Mouse (Mus musculus) lung, embryonic 14.5 days (tissue): ENCODE measurements at regions not wholly inside any gene's neighbourhood (a gene's known extent, or its start where the extent isn't known, plus 50 kb on each side); places are given as distances from the start of the nearest gene placed in this dataset.
A peak's percentile ranks its signal among the peaks of the same experiment; 100 is the strongest.
"Not testable (repeated sequence)": the region's sequence is repeated elsewhere in the genome, so short reads cannot be mapped to it uniquely, and the experiment has no call there.

ENCODE experiments used
- ATAC-seq: fragments of 200-750 bp; cut with Nextera tagmentation; 2 replicates; pipeline ENCODE4 v1.8.0; 2017; ENCODE audit warnings: mild to moderate bottlenecking, moderate TSS enrichment, moderate library complexity; ENCODE audit not compliant: insufficient read depth
- DNase-seq: peaks from one replicate; pipeline ENCODE4 v3.0.0-alpha.2; 2015
- H3K27ac ChIP-seq: fragments of 300-500 bp; sonication (generic); 2 replicates; pipeline ENCODE4 v1.5.1; 2014; ENCODE audit warnings: low read depth, mild to moderate bottlenecking, moderate library complexity
- H3K27me3 ChIP-seq: fragments of 300-500 bp; sonication (generic); 2 replicates; pipeline ENCODE4 v1.6.1; 2014; ENCODE audit warnings: low read length, control low read depth; ENCODE audit not compliant: insufficient read depth
- H3K36me3 ChIP-seq: fragments of 300-500 bp; sonication (generic); 2 replicates; pipeline ENCODE4 v1.6.1; 2014; ENCODE audit warnings: control low read depth; ENCODE audit not compliant: insufficient read depth
- H3K4me1 ChIP-seq: fragments of 300-500 bp; sonication (generic); 2 replicates; pipeline ENCODE4 v1.6.1; 2014; ENCODE audit warnings: antibody characterized with exemption, control low read depth; ENCODE audit not compliant: insufficient read depth
- H3K4me2 ChIP-seq: fragments of 300-500 bp; sonication (generic); 2 replicates; pipeline ENCODE4 v1.6.1; 2014; ENCODE audit warnings: mild to moderate bottlenecking
- H3K4me3 ChIP-seq: fragments of 300-500 bp; sonication (generic); 2 replicates; pipeline ENCODE4 v1.5.1; 2014; ENCODE audit warnings: low read depth, low read length
- H3K9ac ChIP-seq: fragments of 300-500 bp; sonication (generic); 2 replicates; pipeline ENCODE4 v1.6.1; 2014
- H3K9me3 ChIP-seq: fragments of 300-500 bp; sonication (generic); 2 replicates; pipeline ENCODE4 v1.6.1; 2016; ENCODE audit warnings: low read depth, low read length, control low read depth
- CTCF ChIP-seq: IDR thresholded peaks from 2 replicates; pipeline ENCODE4 v1.5.1; 2016; ENCODE audit warnings: antibody characterized with exemption, low read depth
- WGBS: fragments of 180-500 bp; shearing (Covaris S2); extraction: QIAGEN DNeasy Blood & Tissue Kit; methylation state at CpG from one replicate; pipeline ENCODE4 v1.1.7; 2014; 5-methylcytosine and 5-hydroxymethylcytosine counted together

DNA sequence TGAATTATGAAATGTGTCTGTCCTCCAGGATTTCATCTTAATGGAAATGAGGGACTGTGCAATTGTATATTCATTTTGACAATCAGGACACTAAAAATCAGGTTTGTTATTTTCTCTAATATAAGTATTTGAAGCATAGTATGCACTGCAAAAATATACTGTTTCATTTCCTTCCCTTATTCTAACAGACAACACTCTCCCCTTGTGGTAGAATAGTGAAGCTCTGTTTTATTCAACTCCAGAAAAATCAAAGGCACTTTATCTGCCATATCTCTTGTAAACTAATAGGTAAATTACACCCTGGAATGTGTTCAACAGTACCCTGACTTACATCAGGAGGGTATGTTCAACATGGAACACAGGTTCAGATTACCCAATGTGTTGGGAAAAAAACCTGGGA lies 137.7 kb upstream of the Zfp960 start:
- H3K27me3 ChIP-seq: no peaks in the 10 kb centered on the region
- no peak overlapping the region for H3K4me2 ChIP-seq
- no peak overlapping the region for H3K27ac ChIP-seq
- peak; percentile 14 for DNase-seq
- no peak overlapping the region for H3K4me3 ChIP-seq
- no peak for ATAC-seq
- no peaks in the 10 kb centered on the region for H3K4me1 ChIP-seq
- no peaks in the 10 kb centered on the region for H3K36me3 ChIP-seq
- TF ChIP-seq CTCF: peak; percentile 48
- no peak overlapping the region for H3K9ac ChIP-seq
- H3K9me3 ChIP-seq: no peaks in the 10 kb centered on the region

DNA sequence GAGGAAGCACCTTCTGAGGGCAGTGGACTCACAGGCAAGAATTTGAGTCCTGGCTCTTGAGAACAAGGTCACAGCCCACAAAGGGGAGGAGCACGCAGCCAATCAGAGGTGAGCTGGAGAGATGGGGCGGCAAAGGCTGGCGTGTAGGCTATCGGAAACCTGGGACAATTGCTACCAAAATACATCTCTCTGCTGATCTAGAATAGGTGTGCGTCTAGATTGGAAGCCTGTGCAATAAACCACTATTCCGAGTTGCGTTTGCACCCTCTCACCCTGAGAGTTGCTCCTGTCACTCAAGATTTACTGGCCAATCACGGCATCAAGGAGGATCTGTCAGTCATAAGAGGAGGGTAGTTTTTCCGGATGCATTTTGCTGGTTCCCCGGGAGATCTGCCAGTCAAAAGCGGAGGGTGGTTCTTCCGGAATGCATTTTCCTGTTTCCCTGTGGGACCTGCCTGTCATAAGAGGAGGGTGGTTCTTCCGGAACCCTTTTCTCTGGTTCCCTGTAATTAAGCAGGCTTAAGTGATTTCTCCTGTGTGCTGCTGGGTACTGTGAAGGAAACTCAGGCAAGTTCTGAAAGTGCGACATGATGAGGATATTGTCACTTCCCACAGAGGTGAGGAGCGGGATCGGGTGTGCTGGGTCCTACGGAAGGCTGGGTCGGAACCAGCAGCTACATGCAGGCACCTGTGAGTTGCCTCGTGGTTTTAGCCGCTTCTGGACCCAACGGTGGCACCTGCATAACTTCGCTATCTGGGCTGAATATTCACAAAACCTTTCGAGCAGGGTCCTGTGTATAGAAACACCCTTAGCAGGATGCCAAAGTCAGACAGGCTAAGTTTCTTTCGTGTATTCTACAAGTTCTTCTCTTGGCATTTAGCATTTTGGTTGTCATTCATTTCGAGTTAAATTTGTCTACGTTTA lies 112.6 kb upstream of the Zfp960 start:
- H3K9me3 ChIP-seq, H3K4me1 ChIP-seq, H3K27ac ChIP-seq, H3K27me3 ChIP-seq, H3K36me3 ChIP-seq: not testable (repeated sequence)
- Histone ChIP-seq H3K4me3 (peak overlapping the region; percentile 43), H3K4me2 (peak overlapping the region; percentile 52), H3K9ac (peak overlapping the region; percentile 38; the same call in 1 of the 2 replicates)
- peak; percentile 100 for ATAC-seq
- WGBS: 2% methylated on average over 22 of the region's 26 CpGs
- DNase-seq: peak; percentile 95

- ATAC-seq: not testable (repeated sequence)
- 25% methylated on average over 2 of the region's 2 CpGs for WGBS
- peak overlapping the region; percentile 52 for H3K4me2 ChIP-seq
Measured at GRCm38 (mm10) chr17:16952146-16952545, 111.8 kb upstream of the Zfp960 start.

DNA sequence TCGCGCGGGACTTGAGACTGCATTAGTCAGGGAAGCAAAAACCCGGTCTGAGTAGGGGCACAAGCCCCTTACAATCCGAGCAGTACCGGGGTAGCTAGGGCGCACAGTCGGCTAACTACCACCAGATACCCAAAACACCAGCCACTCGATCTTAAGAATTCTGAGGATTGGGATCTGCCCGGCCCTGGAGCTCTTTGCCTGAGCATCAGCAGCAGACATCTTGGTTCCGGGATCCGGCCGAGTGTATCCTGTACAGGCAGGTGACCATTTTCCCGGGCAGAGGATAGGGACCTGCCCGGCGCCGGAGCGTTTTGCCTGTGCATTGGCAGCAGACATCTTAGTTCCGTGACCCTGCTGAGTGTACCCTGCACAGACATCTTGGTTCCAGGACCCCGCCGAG lies 66.7 kb upstream of the Zfp960 start:
- 80% methylated on average over 21 of the region's 21 CpGs for whole genome bisulfite sequencing
- H3K4me1 ChIP-seq, H3K9ac ChIP-seq: not testable (repeated sequence)

More at GRCm38 (mm10) chr17:16952146-16952545, 111.8 kb upstream of the Zfp960 start:
- H3K4me1 ChIP-seq, H3K9ac ChIP-seq, H3K9me3 ChIP-seq, H3K27ac ChIP-seq, H3K27me3 ChIP-seq, DNase-seq, H3K36me3 ChIP-seq: not testable (repeated sequence)
- peak overlapping the region; percentile 43 for H3K4me3 ChIP-seq

GRCm38 (mm10) chr17:17004632-17005265 lies 59.2 kb upstream of the Zfp960 start:
- not testable (repeated sequence) for H3K4me1 ChIP-seq, H3K9me3 ChIP-seq, H3K27ac ChIP-seq, H3K27me3 ChIP-seq, H3K36me3 ChIP-seq
- H3K4me2 ChIP-seq: peak overlapping the region; percentile 59
- H3K4me3 ChIP-seq: peak overlapping the region; percentile 52
- peak; percentile 100 for ATAC-seq
- WGBS: 2% methylated on average over 16 of the region's 16 CpGs
- peak overlapping the region; percentile 47 for H3K9ac ChIP-seq
- DNase-seq: peak; percentile 94

More for the DNA sequence above, 66.7 kb upstream of the Zfp960 start:
- H3K9me3 ChIP-seq, H3K4me2 ChIP-seq, H3K27me3 ChIP-seq, H3K27ac ChIP-seq, H3K36me3 ChIP-seq, DNase-seq, H3K4me3 ChIP-seq, ATAC-seq: not testable (repeated sequence)

DNA sequence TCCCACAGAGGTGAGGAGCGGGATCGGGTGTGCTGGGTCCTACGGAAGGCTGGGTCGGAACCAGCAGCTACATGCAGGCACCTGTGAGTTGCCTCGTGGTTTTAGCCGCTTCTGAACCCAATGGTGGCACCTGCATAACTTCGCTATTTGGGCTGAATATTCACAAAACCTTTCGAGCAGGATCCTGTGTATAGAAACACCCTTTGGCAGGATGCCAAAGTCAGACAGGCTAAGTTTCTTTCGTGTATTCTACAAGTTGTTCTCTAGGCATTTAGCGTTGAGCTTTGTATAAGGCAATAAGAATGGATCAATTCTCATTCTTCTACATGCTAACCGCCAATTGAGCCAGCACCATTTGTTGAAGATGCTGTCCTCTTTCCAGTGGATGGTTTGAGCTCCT lies 58.6 kb upstream of the Zfp960 start:
- 3% methylated on average over 11 of the region's 11 CpGs for WGBS
- H3K9me3 ChIP-seq, H3K27ac ChIP-seq, H3K36me3 ChIP-seq, ATAC-seq, H3K4me1 ChIP-seq, H3K27me3 ChIP-seq: not testable (repeated sequence)
- Histone ChIP-seq H3K4me2 (peak overlapping the region; percentile 59), H3K9ac (peak overlapping the region; percentile 47), H3K4me3 (peak overlapping the region; percentile 52)
- peak; percentile 65 for DNase-seq
